Mouse (Mus musculus) left cerebral cortex, adult 6 months (tissue): ENCODE results near the gene Pltp. TPM values are rescaled to one million over a fixed set of nuclear protein-coding genes. Genes with fewer than 3 reads are reported as not detected.

ENCODE experiments used
- long read RNA-seq, 2 experiments: library from polyadenylated mRNA; unstranded; transcript quantifications; one replicate each; pipeline ENCODE4 v2.0.0; 2019 to 2020
- polyA plus RNA-seq: library from polyadenylated mRNA; unstranded; fragments of <200 nt; fragmentation: Nextera tagmentation; gene quantifications from 2 replicates; pipeline ENCODE4 v1.2.3, GENCODE M21; 2021

Pltp gene
- polyA plus RNA-seq: 75.3 and 129 TPM in 2 replicates
- long read RNA-seq, experiment 1, transcript Pltp-202 (15 exons, 2,226 nt): minor isoform, 19 of 177 reads
- long read RNA-seq, experiment 1, transcript Pltp-201 (16 exons, 1,809 nt): major isoform, 137 of 177 reads
- long read RNA-seq, experiment 1, partial matches to known transcripts: 4 of 177 reads
- long read RNA-seq, experiment 1, other reads (novel, unspliced or antisense): 17 of 177 reads
- long read RNA-seq, experiment 2, transcript Pltp-201 (16 exons, 1,809 nt): major isoform, 52 of 79 reads
- long read RNA-seq, experiment 2, transcript Pltp-202 (15 exons, 2,226 nt): minor isoform, 6 of 79 reads
- long read RNA-seq, experiment 2, partial matches to known transcripts: 16 of 79 reads
- long read RNA-seq, experiment 2, other reads (novel, unspliced or antisense): 5 of 79 reads

GRCm38 (mm10) chr2:164857101-164857821 is at the start of gene Pltp:
TSS of gene Pltp (minus strand) at chr2:164857711.

GRCm38 (mm10) chr2:164879228-164879567 is 21.7 kb upstream of the Pltp start, which contains the start of gene Pcif1:
TSS of gene Pcif1 (plus strand) at chr2:164879304.

GRCm38 (mm10) chr2:164833314-164833959 is 24.1 kb downstream of the Pltp start, which contains the start of gene Neurl2:
TSS of gene Neurl2 (minus strand) at chr2:164833456.

GRCm38 (mm10) chr2:164832748-164833301 is 24.7 kb downstream of the Pltp start, which contains the start of gene Ctsa:
TSS of gene Ctsa (plus strand) at chr2:164832873.

GRCm38 (mm10) chr2:164828437-164828836 is 29.1 kb downstream of the Pltp start, which contains the start of gene Spata25:
TSS of gene Spata25 (minus strand) at chr2:164828537.

GRCm38 (mm10) chr2:164822636-164823165 is 34.8 kb downstream of the Pltp start, which contains the start of gene Zswim1:
TSS of gene Zswim1 (plus strand) at chr2:164822686.

GRCm38 (mm10) chr2:164804533-164805331 is 52.8 kb downstream of the Pltp start, which contains the start of the genes Acot8 and Zswim3:
TSS of gene Acot8 (minus strand) at chr2:164804882.
TSS of gene Zswim3 (plus strand) at chr2:164805098.

Other genes with a start within 250 kb of the Pltp start
- gene Wfdc6b, start 244.2 kb downstream of the Pltp start, polyA plus RNA-seq: not detected in 2 replicates
- gene Wfdc8, start 244.1 kb downstream of the Pltp start, polyA plus RNA-seq: not detected in 2 replicates
- not detected in 2 replicates for gene Wfdc16, start 218.9 kb downstream of the Pltp start, polyA plus RNA-seq
- gene Wfdc10, start 201.7 kb downstream of the Pltp start, polyA plus RNA-seq: not detected in 2 replicates
- not detected in 2 replicates for gene Wfdc9, start 201.1 kb downstream of the Pltp start, polyA plus RNA-seq
- not detected in 2 replicates for gene Wfdc11, start 183.6 kb downstream of the Pltp start, polyA plus RNA-seq
- gene Wfdc13, start 172.6 kb downstream of the Pltp start, polyA plus RNA-seq: not detected in 2 replicates
- gene Spint4, start 159.2 kb downstream of the Pltp start, polyA plus RNA-seq: not detected in 2 replicates
- gene Spint5, start 142.4 kb downstream of the Pltp start, polyA plus RNA-seq: not detected in 2 replicates
- 3.0 and 3.1 TPM in 2 replicates for gene Wfdc3, start 111.8 kb downstream of the Pltp start, polyA plus RNA-seq
- 5.0 and 21.1 TPM in 2 replicates for gene Dnttip1, start 111.7 kb downstream of the Pltp start, polyA plus RNA-seq
- gene Ube2c, start 87.8 kb downstream of the Pltp start, polyA plus RNA-seq: 1.3 and 1.4 TPM in 2 replicates
- gene Tnnc2, start 77.7 kb downstream of the Pltp start, polyA plus RNA-seq: 0.64 and 0.74 TPM in 2 replicates
- 50.8 and 62.0 TPM in 2 replicates for gene Snx21, start 71.9 kb downstream of the Pltp start, polyA plus RNA-seq
- gene Acot8, start 52.8 kb downstream of the Pltp start, polyA plus RNA-seq: 21.4 TPM in 2 replicates
- gene Zswim3, start 52.6 kb downstream of the Pltp start, polyA plus RNA-seq: 7.8 and 8.8 TPM in 2 replicates
- gene Zswim1, start 35.0 kb downstream of the Pltp start, polyA plus RNA-seq: 23.2 and 23.4 TPM in 2 replicates
- gene Spata25, start 29.2 kb downstream of the Pltp start, polyA plus RNA-seq: not detected in 2 replicates
- 105 and 121 TPM in 2 replicates for gene Ctsa, start 24.8 kb downstream of the Pltp start, polyA plus RNA-seq
- 3.4 and 4.6 TPM in 2 replicates for gene Neurl2, start 24.3 kb downstream of the Pltp start, polyA plus RNA-seq
- 80.5 and 84.8 TPM in 2 replicates for gene Pcif1, start 21.6 kb upstream of the Pltp start, polyA plus RNA-seq
- 6.6 and 9.3 TPM in 2 replicates for gene Zfp335, start 54.0 kb upstream of the Pltp start, polyA plus RNA-seq
- 0.91 and 0.93 TPM in 2 replicates for gene Mmp9, start 83.1 kb upstream of the Pltp start, polyA plus RNA-seq
- 96.8 and 132 TPM in 2 replicates for gene Slc12a5, start 103.1 kb upstream of the Pltp start, polyA plus RNA-seq
- 6.1 and 14.0 TPM in 2 replicates for gene Ncoa5, start 177.2 kb upstream of the Pltp start, polyA plus RNA-seq
- gene Cd40, start 197.9 kb upstream of the Pltp start, polyA plus RNA-seq: 0.78 and 1.8 TPM in 2 replicates
- gene 1700025C18Rik, start 233.0 kb upstream of the Pltp start, polyA plus RNA-seq: not detected in 2 replicates